Mouse (Mus musculus) T-helper 1 cell (primary cell): ENCODE measurements around the gene Fam173a.

ENCODE experiments used
- in situ Hi-C: fragments of 300-600 bp; cut with MboI, MseI; formaldehyde crosslinking; loops from one replicate; pipeline ENCODE4 v1.15.1; 2025; ENCODE audit warnings: high pct_unique_total_duplicates

Fam173a gene

GRCm38 (mm10) chr17:25792615-25793014 is at the start of gene Fam173a:
Gene Fam173a, minus strand, starts transcription at chr17:25792901.
- in situ Hi-C loops: no loop called here

GRCm38 (mm10) chr17:25841117-25841880 is 48.6 kb upstream of the Fam173a start, which contains the start of gene Gm20683:
Gene Gm20683, minus strand, starts transcription at chr17:25841763.
- in situ Hi-C loops: no loop called here

GRCm38 (mm10) chr17:25840519-25840918 is 47.8 kb upstream of the Fam173a start:
- in situ Hi-C loops: no loop called here

GRCm38 (mm10) chr17:25839455-25840235 is 46.9 kb upstream of the Fam173a start:
- in situ Hi-C loops: loop anchor here (10.0 kb wide), 1 partner anchor 825 kb away; the partner anchor contains the start of genes Cramp1l and Ift140

GRCm38 (mm10) chr17:25838904-25839303 is 46.2 kb upstream of the Fam173a start:
- in situ Hi-C loops: loop anchor here (10.0 kb wide), 1 partner anchor 824 kb away; the partner anchor contains the start of genes Cramp1l and Ift140

- in situ Hi-C loops: loop anchor here (10.0 kb wide), 1 partner anchor 823 kb away; the partner anchor contains the start of genes Cramp1l and Ift140
These were observed 44.8 kb upstream of the Fam173a start for GRCm38 (mm10) chr17:25837533-25837932.

- in situ Hi-C loops: loop anchor here (10.0 kb wide), 1 partner anchor 822 kb away; the partner anchor contains the start of genes Cramp1l and Ift140
These were observed 44.3 kb upstream of the Fam173a start, which contains the start of gene Rhbdl1 for GRCm38 (mm10) chr17:25837076-25837410. Gene Rhbdl1, minus strand, starts transcription at chr17:25837295.

GRCm38 (mm10) chr17:25836397-25837075 is 43.8 kb upstream of the Fam173a start:
- in situ Hi-C loops: loop anchor here (10.0 kb wide), 1 partner anchor 822 kb away; the partner anchor contains the start of genes Cramp1l and Ift140

- in situ Hi-C loops: loop anchor here (10.0 kb wide), 1 partner anchor 821 kb away; the partner anchor contains the start of genes Cramp1l and Ift140
These were observed 43.1 kb upstream of the Fam173a start for GRCm38 (mm10) chr17:25835816-25836215.

- in situ Hi-C loops: loop anchor here (10.0 kb wide), 1 partner anchor 820 kb away; the partner anchor contains the start of genes Cramp1l and Ift140
These were observed 42.6 kb upstream of the Fam173a start for GRCm38 (mm10) chr17:25835301-25835700.

GRCm38 (mm10) chr17:25834595-25835222 is 42.0 kb upstream of the Fam173a start:
- in situ Hi-C loops: loop anchor here (10.0 kb wide), 1 partner anchor 820 kb away; the partner anchor contains the start of genes Cramp1l and Ift140

- in situ Hi-C loops: loop anchor here (10.0 kb wide), 1 partner anchor 819 kb away; the partner anchor contains the start of genes Cramp1l and Ift140
These were observed 41.4 kb upstream of the Fam173a start for GRCm38 (mm10) chr17:25833961-25834594.

GRCm38 (mm10) chr17:25833291-25833663 is 40.6 kb upstream of the Fam173a start, which contains the start of gene Stub1:
Gene Stub1, minus strand, starts transcription at chr17:25833404.
- in situ Hi-C loops: loop anchor here (10.0 kb wide), 1 partner anchor 818 kb away; the partner anchor contains the start of genes Cramp1l and Ift140

GRCm38 (mm10) chr17:25832436-25833290 is 40.0 kb upstream of the Fam173a start:
- in situ Hi-C loops: loop anchor here (10.0 kb wide), 1 partner anchor 818 kb away; the partner anchor contains the start of genes Cramp1l and Ift140

GRCm38 (mm10) chr17:25831451-25832281 is 39.0 kb upstream of the Fam173a start:
- in situ Hi-C loops: loop anchor here (10.0 kb wide), 1 partner anchor 817 kb away; the partner anchor contains the start of genes Cramp1l and Ift140

- in situ Hi-C loops: loop anchor here (10.0 kb wide), 1 partner anchor 816 kb away; the partner anchor contains the start of genes Cramp1l and Ift140
These were observed 38.2 kb upstream of the Fam173a start for GRCm38 (mm10) chr17:25830806-25831431.

- in situ Hi-C loops: loop anchor here (10.0 kb wide), 1 partner anchor 815 kb away; the partner anchor contains the start of genes Cramp1l and Ift140
These were observed 37.6 kb upstream of the Fam173a start for GRCm38 (mm10) chr17:25830200-25830753.
